Mouse (Mus musculus) gastrocnemius, postnatal 4 days (tissue): ENCODE data around the gene Tcl1b2. TPM values are rescaled to one million over a fixed set of nuclear protein-coding genes. Genes with fewer than 3 reads are reported as not detected.
"Not testable (repeated sequence)": the region's sequence is repeated elsewhere in the genome, so short reads cannot be mapped to it uniquely, and the experiment has no call there.

Source experiments
- DNase-seq, 2 experiments: peaks; one replicate each; pipeline ENCODE4 v3.0.0; 2021 to 2022; ENCODE audit warnings: low spot score in 2 of 2, mixed read lengths in 2 of 2
- long read RNA-seq, 2 experiments: library from polyadenylated mRNA; stranded (forward); transcript quantifications; one replicate each; pipeline ENCODE4 v2.0.0; 2021
- total RNA-seq, 2 experiments: library from RNA; stranded (reverse); gene quantifications; 2 replicates each; pipeline ENCODE4 v1.2.3; 2021

Tcl1b2 gene
- not detected for total RNA-seq
- long read RNA-seq, experiment 1, result 0 reads
- long read RNA-seq, experiment 2, result 0 reads

- DNase-seq, result no peak
Observed at GRCm38 (mm10) chr12:105145714-105146113, at the start of gene Tcl1b2. Tcl1b2 (plus strand) TSS chr12:105146014.

GRCm38 (mm10) chr12:105099466-105100044 lies 46.3 kb upstream of the Tcl1b2 start:
- no peak for DNase-seq

- DNase-seq, result no peak
Observed at GRCm38 (mm10) chr12:105102901-105103300, 42.9 kb upstream of the Tcl1b2 start.

GRCm38 (mm10) chr12:105104036-105104435 lies 41.8 kb upstream of the Tcl1b2 start:
- DNase-seq, result peak; percentile 78 to 88

GRCm38 (mm10) chr12:105105326-105105725 lies 40.5 kb upstream of the Tcl1b2 start:
- no peak for DNase-seq

GRCm38 (mm10) chr12:105108856-105109255 lies 37.0 kb upstream of the Tcl1b2 start:
- no peak for DNase-seq

GRCm38 (mm10) chr12:105109406-105109805 lies 36.4 kb upstream of the Tcl1b2 start:
- no peak for DNase-seq

- DNase-seq, result no peak
Observed at GRCm38 (mm10) chr12:105109812-105110211, 36.0 kb upstream of the Tcl1b2 start.

GRCm38 (mm10) chr12:105112321-105112988 lies 33.4 kb upstream of the Tcl1b2 start:
- peak in 1 of 2 experiments; percentile 24 for DNase-seq

GRCm38 (mm10) chr12:105116648-105117047 lies 29.2 kb upstream of the Tcl1b2 start:
- DNase-seq, result no peak

GRCm38 (mm10) chr12:105125362-105125761 lies 20.5 kb upstream of the Tcl1b2 start:
- no peak for DNase-seq

GRCm38 (mm10) chr12:105126516-105126915 lies 19.3 kb upstream of the Tcl1b2 start:
- DNase-seq, result no peak

GRCm38 (mm10) chr12:105127607-105128006 lies 18.2 kb upstream of the Tcl1b2 start:
- DNase-seq, result no peak

GRCm38 (mm10) chr12:105129494-105130205 lies 16.2 kb upstream of the Tcl1b2 start:
- not testable (repeated sequence) for DNase-seq

- DNase-seq, result not testable (repeated sequence)
Observed at GRCm38 (mm10) chr12:105134167-105134566, 11.6 kb upstream of the Tcl1b2 start.

GRCm38 (mm10) chr12:105134826-105135225 lies 11.0 kb upstream of the Tcl1b2 start:
- DNase-seq, result not testable (repeated sequence)

GRCm38 (mm10) chr12:105137729-105138128 lies 8.1 kb upstream of the Tcl1b2 start:
- not testable (repeated sequence) for DNase-seq

GRCm38 (mm10) chr12:105143096-105143495 lies 2.7 kb upstream of the Tcl1b2 start:
- DNase-seq, result no peak

- not testable (repeated sequence) for DNase-seq
Observed at GRCm38 (mm10) chr12:105144928-105145327, 886 bp upstream of the Tcl1b2 start.

GRCm38 (mm10) chr12:105155286-105155685 lies 9.5 kb downstream of the Tcl1b2 start:
- DNase-seq, result not testable (repeated sequence)

GRCm38 (mm10) chr12:105158842-105159241 lies 13.0 kb downstream of the Tcl1b2 start:
- DNase-seq, result no peak

GRCm38 (mm10) chr12:105159390-105159789 lies 13.6 kb downstream of the Tcl1b2 start, which contains the start of gene Tcl1b1:
Tcl1b1 (plus strand) TSS chr12:105159690.
- DNase-seq, result no peak
